Mouse (Mus musculus) heart, postnatal 10 days (tissue): Measurements from ENCODE around the gene Ccdc92b. TPM values are rescaled to one million over a fixed set of nuclear protein-coding genes. Genes with fewer than 3 reads are reported as not detected.
"Not testable (repeated sequence)": the region's sequence is repeated elsewhere in the genome, so short reads cannot be mapped to it uniquely, and the experiment has no call there.

Experiments used
- DNase-seq, 2 experiments: peaks; one replicate each; pipeline ENCODE4 v3.0.0; 2021
- intact Hi-C: fragments of 180-260 bp; cut with DNase I; formaldehyde crosslinking; loops from one replicate; pipeline ENCODE4 v1.15.1; 2025
- total RNA-seq, 2 experiments: library from RNA; stranded (reverse); gene quantifications; 2 replicates each; pipeline ENCODE4 v1.2.3; 2021

The Ccdc92b gene
- under 1 TPM; 0.45 to 0.52 TPM for total RNA-seq

DNA sequence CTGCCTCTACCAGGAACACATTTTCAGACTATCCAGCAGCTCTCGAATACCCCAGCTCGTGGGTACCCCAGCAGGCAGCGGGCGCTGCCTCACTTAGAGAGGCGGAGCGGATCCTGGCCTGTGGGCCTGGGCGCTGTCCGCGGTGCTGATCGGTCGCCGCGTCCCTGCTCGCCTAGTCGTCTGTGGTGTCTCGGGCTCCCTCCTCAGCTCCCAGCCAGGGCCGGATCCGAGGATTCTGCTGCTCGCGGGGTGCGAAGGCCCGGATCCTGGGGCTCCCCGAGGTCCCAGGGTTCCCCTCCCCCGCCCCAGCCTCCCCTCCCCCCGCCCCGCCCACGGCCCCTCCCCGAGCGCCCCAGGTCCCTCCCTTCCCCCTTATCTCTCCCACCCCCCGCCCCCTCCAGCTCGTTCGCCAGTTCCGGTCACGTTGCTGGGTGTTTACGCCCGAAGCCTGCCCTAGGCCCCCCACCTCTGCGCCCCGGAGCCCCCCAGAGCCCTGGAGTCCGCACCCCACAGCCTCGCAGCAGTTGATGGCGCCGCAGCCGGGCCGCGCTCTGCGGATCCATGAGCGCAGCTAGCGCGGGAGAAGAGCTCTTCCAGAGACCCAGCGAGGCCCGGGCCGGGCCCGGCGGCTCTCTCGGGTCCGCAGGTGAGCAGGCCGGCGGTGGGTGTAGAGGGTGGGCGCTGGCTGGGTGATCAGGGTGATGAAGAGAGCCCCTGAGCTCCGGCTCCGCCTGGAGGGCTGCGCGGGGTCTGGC, at the start of gene Ccdc92b:
Gene Ccdc92b, plus strand, starts transcription at position 405 of the 755 bp plus-strand sequence.
- intact Hi-C loops: no loop called here
- DNase-seq: peak; percentile 88 to 89

DNA sequence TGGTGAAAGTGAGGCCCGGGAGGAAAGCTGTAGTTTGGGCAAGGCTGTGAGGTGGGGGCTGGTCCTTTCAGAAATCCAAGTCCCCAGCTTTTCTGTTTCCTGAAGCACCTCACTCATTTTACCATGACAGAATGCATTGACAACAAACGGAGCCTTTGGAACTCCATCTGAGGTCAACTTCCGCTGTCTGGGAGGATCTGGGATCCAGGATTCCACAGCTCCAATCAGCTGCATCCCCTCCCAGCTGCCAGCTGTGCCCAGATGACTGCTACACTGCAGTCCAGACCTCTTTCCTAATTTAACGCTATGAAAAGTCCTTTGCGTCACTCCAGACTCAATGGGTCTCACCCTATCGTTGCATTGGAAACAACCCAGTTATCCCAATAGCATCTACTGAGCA, 49.7 kb upstream of the Ccdc92b start:
- intact Hi-C loops: no loop called here
- no peak for DNase-seq

DNA sequence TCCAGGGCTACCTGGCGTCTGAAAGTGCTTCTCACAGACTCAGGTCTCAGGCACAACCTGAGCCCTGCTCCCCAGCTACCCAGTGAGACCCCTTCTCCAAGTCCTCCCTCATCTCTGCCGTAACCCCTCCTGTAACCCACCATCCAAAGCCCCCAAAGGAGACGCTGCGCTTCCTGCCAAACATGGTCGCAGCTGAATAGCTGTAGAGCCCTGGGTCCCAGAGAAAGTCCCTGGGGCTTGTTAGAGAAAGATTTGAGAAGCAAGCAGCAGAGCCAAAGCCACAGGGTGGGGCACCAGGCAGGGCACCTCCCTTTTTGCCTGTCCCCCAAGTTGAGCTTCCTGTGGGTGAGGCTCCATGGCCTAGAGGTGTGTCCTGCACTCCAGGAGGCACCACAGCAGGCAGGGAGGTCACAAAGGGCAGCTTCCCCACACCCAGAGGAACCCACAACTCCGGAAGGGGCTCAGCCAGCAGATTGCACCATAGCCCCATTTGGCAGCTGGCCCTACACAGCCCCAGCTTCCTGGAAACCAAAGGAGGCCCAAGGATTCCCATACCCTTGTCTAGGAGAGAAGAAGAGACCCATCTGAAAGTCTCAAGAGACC, 46.8 kb upstream of the Ccdc92b start:
- DNase-seq: peak in 1 of 2 experiments; percentile 24
- intact Hi-C loops: no loop called here

DNA sequence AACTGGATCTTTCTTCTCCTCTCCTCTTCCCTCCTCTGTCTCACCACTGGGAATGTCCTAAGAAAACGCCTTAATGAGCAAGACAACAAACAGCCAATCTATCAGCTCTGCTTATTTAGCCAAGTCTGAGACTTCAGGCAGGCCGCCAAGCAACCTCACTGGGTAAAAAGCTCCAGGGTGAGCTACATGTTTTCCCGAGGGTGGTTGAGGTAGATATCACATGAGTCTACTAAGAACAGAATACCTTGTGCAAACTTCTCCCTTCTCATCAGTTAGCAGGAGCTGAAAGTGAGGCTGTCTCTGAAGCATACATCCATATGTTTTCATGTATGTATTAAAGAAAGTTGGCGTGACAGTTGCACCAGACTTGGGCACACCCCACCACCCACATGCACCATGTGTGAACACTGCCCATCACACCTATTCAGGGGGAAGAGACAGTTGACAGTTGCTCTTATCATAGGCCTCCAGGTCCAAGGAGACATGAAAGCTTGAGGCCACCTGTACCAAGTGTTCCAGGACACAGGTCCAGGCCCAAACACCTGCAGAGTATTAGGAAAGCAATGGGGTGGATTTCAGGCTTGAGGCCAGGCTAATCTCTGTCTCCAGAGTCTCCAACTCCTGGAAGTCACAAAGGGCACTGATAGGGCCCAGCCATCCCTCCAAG, 44.5 kb upstream of the Ccdc92b start:
- no peak for DNase-seq
- intact Hi-C loops: no loop called here

DNA sequence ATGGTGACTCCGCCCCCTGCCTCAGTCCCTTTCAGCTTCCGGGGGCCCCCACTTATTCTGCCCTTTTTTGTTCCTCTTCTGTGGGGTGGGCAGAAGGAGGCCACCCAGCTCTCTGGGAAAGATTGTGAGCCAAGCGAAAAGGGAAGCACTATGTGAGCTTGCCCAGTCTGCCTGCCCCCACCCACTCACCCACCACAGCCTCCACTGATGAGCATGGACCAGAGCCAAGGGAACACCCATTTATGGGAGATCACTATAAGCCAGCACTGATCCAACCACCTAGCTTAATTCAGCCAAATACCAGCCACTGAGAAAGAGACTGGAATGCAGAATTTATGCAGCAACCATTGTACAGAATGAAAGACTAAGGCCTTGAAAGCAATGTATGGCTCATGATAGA, 43.5 kb upstream of the Ccdc92b start:
- DNase-seq: no peak
- intact Hi-C loops: no loop called here

DNA sequence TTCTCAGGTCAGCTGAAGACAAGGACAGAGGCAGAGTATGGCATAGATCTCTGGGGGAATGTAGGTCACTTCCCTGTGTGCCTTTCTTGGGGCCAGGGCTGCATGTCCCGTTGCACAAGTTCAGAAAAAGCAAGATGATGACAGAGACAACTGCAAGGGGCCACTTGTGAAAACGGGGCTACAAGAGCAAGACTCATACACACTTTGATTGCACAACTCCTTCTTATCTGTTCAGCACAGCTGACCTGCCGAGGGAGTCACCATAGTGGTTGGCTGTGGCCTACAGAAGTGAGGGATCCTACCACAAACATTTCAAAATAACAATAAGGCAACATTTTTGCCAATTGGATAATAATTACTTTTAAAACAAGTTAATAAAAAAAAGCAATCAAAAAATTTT, 42.3 kb upstream of the Ccdc92b start:
- DNase-seq: no peak
- intact Hi-C loops: no loop called here

DNA sequence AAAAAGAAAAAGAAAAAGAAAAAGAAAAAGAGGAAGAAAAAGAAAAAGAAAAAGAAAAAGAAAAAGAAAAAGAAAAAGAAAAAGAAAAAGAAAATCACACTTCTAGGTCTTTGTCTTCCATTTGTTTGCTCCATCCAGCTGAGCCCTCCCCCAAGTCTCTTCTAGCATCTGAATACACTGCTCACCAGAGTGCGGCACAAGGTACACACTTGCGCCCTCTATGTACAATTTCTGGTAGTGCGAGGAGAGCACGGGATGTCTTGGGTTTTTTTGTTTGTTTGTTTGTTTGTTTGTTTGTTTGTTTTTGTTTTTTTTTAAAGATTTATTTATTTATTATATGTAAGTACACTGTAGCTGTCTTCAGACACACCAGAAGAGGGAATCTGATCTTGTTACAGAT, 38.1 kb upstream of the Ccdc92b start:
- intact Hi-C loops, DNase-seq: not testable (repeated sequence)

DNA sequence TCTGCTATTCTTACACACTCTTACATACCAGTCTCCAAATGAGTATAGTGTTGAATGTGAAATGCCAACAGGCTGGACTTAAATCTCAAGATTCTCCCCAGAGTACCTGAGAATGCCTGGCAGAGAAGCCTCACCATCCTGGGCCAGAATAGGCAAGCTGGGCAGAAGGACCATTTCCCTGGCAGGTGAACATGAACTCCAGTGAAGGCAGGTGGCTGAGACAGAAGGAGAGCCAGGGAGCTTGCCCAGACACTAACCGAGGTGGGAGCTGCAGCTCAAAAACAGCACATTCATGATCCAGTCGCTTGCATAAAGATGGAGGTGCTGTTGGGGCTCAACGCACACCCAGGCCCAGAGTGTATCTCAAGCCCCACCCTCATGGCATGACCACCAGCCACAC, 36.9 kb upstream of the Ccdc92b start:
- no peak for DNase-seq
- intact Hi-C loops: no loop called here

DNA sequence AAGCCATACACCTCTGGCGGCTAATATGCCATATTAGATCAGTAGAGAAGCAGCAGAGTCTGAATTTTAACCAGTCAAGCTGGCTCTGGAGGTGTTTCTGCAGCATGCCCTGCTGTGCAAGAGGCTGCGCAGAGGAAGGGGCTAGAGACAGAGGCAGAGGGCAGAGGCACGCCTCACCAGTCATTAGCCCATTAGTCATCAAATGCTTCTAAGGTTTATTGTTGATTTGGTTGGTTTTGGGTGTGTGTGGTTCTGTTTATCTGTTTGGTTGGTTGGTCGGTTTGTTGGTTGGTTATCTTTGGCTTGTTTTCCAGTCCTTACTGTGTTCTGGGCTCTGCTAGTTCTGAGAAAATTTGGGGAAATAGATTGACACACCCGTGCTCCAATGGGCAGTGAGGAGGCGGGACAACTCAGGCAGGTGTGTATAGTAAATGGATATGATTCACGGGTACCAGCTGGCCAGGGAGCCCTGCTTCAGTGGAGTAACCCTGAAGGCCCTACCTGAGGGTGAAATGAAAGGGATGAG, 35.5 kb upstream of the Ccdc92b start:
- intact Hi-C loops: no loop called here
- no peak for DNase-seq

DNA sequence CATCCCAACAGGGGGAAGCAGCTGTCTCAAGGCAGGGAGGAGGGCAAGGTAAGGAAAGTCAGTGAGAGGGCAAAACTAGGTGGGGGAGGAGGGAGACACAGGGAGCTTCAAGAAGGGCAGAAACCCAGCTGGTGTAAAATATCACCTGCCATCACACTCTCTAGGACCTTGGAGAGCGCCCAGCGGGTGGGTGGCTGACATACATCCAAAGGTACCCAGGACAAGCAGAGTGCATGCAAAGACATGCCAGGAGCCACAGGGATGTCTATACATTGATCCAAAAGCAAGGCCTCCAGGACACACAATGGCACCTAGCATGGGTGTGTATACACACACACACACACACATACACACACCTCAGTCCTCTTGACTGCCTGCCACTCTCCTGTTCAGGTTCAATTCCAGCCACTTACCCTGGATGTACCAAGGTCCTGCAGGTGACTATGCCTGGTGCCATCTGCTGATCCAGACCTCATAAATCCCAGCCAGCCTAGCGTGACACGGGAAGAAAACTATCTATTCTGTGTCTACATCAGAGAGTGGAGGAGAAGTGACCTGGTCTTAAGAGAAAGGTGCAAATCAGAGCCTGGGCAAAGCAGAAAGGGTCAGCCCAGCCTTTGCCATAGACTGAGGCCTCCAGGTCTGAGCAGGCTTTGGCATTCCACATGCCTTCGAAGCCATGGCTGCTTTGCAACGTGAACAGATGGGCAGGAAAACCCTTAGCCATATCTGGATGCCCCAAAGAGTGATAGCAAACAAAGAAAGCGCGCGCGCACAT, 34.3 kb upstream of the Ccdc92b start:
- peak; percentile 9 to 30 for DNase-seq
- intact Hi-C loops: no loop called here

DNA sequence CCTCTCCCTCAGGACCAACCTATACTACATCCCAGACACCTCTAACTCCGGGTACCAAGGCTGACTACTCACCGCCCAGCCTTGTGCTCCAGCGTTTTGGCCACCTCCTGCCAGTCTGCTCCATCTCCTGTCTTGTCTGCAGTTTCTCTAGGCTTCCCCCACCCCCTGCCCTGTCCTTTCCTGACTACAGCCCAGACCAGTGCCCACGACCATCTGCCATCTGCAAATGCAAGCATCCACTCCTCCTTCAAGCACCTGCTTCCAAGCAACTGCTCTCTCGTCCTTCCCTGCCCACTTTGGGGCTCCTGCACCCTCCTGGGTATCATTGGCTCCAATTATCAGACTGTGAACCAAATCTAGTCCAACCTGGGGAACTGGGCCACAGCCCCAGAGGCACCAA, 33.0 kb upstream of the Ccdc92b start:
- intact Hi-C loops: no loop called here
- no peak for DNase-seq

DNA sequence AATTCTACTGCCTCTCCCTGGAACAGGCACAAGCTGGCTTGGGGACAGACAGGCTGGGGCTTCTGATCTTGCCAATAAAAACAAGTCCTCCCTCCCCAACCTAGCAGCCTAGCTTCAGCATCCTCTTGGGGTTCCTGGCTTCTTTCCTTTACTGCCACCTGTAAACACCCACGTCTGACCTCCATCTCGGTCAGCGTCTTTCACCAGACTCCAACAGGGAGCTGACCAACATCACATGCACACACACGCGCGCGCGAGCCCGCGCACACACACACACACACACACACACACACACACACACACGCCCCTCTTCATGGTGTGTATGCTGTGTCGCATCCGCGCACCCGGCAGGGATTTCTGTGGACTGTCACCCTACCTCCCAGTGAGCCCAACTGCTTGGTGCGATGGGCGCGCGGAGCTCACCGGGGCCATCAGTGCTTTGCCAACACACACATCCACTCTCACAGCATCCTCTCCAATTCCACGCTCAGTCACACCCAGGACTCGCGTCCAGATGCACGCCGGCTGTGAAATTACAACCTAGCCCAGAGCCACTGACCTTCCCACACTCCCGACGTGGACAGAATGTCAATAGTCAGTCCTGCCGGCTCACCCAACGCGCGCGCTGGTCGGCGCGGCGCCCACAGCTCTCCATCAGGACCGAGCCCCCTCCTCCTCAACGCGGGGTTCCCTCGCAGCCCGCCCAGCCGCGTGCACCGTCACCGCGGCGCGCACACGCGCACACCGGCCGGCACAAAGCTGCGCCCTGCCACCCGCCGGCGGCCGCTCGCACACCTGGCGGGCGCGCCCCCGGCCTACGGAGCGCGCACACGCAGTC, 29.8 kb upstream of the Ccdc92b start:
- no peak for DNase-seq

DNA sequence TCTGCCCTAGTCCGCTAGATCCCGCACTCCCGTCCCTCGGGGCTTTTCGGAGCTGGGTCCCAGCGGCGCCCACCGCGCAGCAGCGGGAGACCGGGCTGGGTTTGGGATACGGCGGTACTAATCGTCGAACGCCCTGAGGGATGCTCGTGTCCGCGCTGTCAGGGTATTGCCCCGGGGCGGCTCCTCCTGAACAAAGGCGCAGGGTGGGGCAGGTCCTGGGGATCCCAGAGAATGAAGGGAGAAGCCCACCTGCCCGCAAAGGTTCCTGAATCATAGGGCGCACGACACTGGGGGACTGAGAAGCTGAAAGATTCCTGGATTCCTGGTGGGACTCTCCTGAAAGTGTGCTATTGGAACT, 29.2 kb upstream of the Ccdc92b start:
- DNase-seq: no peak
- intact Hi-C loops: no loop called here

More for the DNA sequence above, 29.8 kb upstream of the Ccdc92b start:
- intact Hi-C loops: no loop called here

DNA sequence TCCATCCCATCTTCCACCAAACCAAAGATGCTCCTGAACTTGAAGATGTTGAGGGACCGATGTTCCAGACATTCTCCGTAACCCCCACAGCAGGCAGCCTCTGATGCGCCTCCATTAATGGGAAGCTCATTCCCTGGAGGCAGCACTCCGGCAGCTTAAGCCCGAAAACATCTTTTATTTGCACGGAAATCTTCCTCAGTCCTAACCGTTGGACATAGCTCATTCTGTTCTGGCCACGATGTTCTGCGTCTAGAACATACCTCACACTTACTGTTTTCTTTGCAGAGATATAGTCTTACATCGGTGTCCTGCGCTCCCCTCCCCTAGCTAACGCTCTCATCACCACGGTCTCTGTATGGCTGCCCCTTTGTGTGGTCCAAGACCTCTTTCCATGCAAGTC, 28.7 kb upstream of the Ccdc92b start:
- DNase-seq: no peak
- intact Hi-C loops: no loop called here

DNA sequence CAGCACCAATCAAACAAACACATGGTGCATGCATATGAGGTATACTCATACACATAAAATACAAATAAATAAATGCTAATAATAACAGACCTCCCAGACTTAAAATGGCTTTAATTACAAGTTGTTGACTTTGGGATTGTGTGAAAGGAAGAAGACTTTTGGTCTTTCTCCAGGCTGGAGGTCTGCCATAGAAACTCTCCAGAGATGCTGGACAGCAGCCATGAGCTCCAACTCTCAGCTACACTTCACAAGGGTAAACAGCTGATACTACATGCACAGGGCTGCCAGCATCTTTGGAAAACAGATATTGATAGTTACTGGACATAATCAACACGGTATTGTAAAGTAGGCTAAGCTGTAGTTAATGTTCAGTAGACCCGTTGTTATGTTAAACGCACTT, 27.2 kb upstream of the Ccdc92b start:
- DNase-seq: peak; percentile 40 to 49
- intact Hi-C loops: no loop called here

DNA sequence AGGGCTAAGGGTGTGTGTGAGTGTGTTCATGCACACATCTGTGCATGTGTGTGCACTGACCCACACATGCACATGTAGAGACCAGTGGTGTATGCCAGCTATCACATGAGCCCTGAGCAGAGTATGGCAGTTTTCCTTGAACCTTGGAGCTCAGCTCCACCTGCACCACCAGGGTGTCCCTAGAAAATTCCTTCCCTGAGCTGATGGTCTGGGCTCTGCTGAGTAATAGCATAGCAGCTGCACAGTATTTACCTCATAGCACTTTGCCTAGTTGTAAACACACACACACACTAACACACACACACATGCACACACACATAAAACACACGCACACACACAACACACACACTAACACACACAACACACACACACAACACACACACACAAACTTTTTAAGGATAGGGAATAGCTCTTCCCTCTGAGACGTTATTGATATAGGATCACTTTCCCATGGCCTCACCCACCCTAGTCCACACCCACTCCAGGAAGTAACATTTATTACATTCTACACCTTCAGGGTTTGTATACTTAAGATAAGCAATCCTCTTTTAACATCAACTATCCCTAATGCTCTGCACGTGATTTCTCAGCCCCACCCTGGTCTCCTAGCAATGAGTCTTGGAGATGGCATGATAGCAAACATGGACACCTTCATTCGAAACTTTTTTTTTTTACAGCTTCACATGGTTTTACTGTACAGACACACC, 22.0 kb upstream of the Ccdc92b start:
- no peak for DNase-seq
- intact Hi-C loops: no loop called here

DNA sequence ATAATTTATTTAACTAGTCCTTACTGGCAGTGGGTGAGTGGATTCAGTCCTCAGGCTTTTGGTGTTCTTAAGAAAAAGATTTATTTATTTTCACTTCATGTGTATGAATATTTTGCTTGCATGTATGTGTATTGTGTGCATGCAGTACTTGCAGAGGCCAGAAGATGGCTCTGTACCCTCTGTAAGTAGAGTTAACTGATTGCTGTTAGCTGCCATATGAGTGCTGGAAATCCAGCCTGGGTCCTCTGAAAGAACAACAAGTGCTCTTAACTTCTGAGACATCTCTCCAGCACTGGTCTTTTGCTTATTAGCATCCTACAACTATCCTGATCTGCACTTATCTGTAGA, 21.4 kb upstream of the Ccdc92b start:
- intact Hi-C loops: no loop called here
- DNase-seq: no peak

DNA sequence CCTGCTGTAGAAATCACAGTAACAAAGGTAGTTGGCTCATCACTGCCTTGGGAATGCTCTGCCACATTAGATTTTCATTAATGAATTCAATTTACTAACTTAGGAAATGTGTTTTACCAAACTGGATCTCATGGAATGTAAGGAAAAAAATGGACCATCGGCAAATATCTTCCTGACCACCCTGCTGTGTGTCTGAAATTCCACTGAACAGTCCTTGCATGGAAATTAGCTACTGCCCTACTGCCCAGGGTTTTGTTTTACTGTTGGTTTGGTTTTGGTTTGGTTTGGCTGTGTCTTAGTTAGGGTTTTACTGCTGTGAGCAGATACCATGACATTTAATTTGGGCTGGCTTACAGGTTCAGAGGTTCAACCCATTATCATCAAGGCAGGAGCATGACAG, 17.1 kb upstream of the Ccdc92b start:
- DNase-seq: no peak

DNA sequence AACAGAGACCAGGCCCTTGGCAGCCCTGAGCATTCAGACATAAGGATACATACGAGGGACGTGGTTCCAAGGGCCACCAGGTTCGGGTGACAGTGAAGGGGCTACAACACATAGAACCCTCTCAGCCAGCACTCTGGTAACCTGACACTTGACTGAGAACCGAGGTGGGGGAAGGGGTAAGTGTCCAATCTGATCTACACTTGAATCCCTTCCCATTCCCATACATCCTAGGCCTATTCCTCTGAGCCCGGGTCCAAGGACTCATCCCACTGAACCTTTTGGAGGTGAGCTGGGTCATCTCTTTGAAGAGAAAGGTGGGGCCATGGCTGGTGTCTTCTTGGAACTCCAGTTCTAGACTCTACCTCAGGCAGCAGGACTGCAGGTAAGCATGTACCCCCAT, 9.3 kb upstream of the Ccdc92b start:
- intact Hi-C loops: no loop called here
- no peak for DNase-seq

More for the DNA sequence above, 17.1 kb upstream of the Ccdc92b start:
- intact Hi-C loops: no loop called here
